Mouse (Mus musculus): ENCODE measurements around the gene Fan1.

DNA sequence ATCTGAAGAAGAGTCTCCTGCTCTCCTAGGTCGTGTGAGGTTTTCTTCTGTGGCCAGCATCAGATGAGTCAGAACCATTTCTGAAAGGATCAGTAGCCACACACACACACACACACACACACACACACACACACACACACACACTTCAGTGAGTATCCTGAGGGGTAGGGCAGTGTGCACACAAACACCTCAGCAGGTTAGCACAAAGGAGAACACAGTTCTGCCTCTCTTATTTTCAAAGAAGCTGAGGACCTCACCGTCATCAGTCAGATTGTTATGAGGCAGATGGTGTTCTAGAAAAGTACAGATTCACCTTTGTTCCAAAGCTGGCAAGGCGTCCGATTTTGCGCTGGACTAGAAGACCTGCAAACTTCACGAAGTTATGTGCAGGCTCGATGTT is 63.7 kb downstream of the Fan1 start:
- no peak for TF ChIP-seq EP300 (IDR thresholded peaks at IDR 0.05; ENCODE audit: low read depth)
- TF ChIP-seq CTCF (IDR thresholded peaks at IDR 0.05; ENCODE audit: low read depth): no peak
